Mouse (Mus musculus) stomach, postnatal 0 days (tissue): ENCODE results near the gene Pptc7. TPM values are rescaled to one million over a fixed set of nuclear protein-coding genes. Genes with fewer than 3 reads are reported as not detected.
"Not testable (repeated sequence)": the region's sequence is repeated elsewhere in the genome, so short reads cannot be mapped to it uniquely, and the experiment has no call there.

Experiments used
- ATAC-seq: fragments of 200-750 bp; cut with Nextera tagmentation; 2 replicates; pipeline ENCODE4 v1.8.0; 2017; ENCODE audit not compliant: low FRiP score, low TSS enrichment
- DNase-seq: peaks from one replicate; pipeline ENCODE4 v3.0.0-alpha.2; 2016; ENCODE audit warnings: low spot score
- H3K27ac ChIP-seq: fragments of 300-500 bp; sonication (generic); replicated peaks from 2 replicates; pipeline ENCODE4 v1.5.1; 2014; ENCODE audit warnings: mild to moderate bottlenecking, control low read depth
- H3K27me3 ChIP-seq: fragments of 300-500 bp; sonication (generic); 2 replicates; pipeline ENCODE4 v1.6.1; 2014; ENCODE audit warnings: low read length; ENCODE audit not compliant: control insufficient read depth, insufficient read depth
- H3K36me3 ChIP-seq: fragments of 300-500 bp; sonication (generic); 2 replicates; pipeline ENCODE4 v1.6.1; 2014; ENCODE audit warnings: low read length, mixed read lengths; ENCODE audit not compliant: control insufficient read depth, insufficient read depth
- H3K4me1 ChIP-seq: fragments of 300-500 bp; sonication (generic); replicated peaks from 2 replicates; pipeline ENCODE4 v1.6.1; 2014; ENCODE audit warnings: antibody characterized with exemption; ENCODE audit not compliant: control insufficient read depth, insufficient read depth
- H3K4me2 ChIP-seq: fragments of 300-500 bp; sonication (generic); replicated peaks from 2 replicates; pipeline ENCODE4 v1.6.1; 2014; ENCODE audit warnings: low read depth, mild to moderate bottlenecking, control low read depth, moderate library complexity
- H3K4me3 ChIP-seq: fragments of 300-500 bp; sonication (generic); 2 replicates; pipeline ENCODE4 v1.5.1; 2014; ENCODE audit warnings: low read depth, low read length, control low read depth
- H3K9ac ChIP-seq: fragments of 300-500 bp; sonication (generic); 2 replicates; pipeline ENCODE4 v1.6.1; 2014; ENCODE audit warnings: mild to moderate bottlenecking, low read length, control low read depth, mixed read lengths
- H3K9me3 ChIP-seq: fragments of 300-500 bp; sonication (generic); 2 replicates; pipeline ENCODE4 v1.6.1; 2016; ENCODE audit warnings: low read length; ENCODE audit not compliant: control insufficient read depth
- CTCF ChIP-seq: IDR thresholded peaks from 2 replicates; pipeline ENCODE4 v1.5.1; 2016; ENCODE audit warnings: antibody characterized with exemption, low read depth, mild to moderate bottlenecking, moderate library complexity
- EP300 ChIP-seq: optimal IDR thresholded peaks from 2 replicates; pipeline ENCODE3; 2016; ENCODE audit warnings: antibody characterized with exemption
- WGBS: fragments of 180-500 bp; shearing (Covaris S2); extraction: QIAGEN DNeasy Blood & Tissue Kit; methylation state at CpG from one replicate; pipeline ENCODE4 v1.1.7; 2014; 5-methylcytosine and 5-hydroxymethylcytosine counted together
- polyA plus RNA-seq: library from polyadenylated mRNA; unstranded; fragments of >200 nt; fragmentation: Nextera tagmentation; extraction: Ambion mirVana; gene quantifications from 2 replicates; pipeline ENCODE4 v1.2.1, GENCODE M21; 2015

Pptc7 gene
- polyA plus RNA-seq, 1 experiment from 2014 or later: 7.8 TPM

DNA sequence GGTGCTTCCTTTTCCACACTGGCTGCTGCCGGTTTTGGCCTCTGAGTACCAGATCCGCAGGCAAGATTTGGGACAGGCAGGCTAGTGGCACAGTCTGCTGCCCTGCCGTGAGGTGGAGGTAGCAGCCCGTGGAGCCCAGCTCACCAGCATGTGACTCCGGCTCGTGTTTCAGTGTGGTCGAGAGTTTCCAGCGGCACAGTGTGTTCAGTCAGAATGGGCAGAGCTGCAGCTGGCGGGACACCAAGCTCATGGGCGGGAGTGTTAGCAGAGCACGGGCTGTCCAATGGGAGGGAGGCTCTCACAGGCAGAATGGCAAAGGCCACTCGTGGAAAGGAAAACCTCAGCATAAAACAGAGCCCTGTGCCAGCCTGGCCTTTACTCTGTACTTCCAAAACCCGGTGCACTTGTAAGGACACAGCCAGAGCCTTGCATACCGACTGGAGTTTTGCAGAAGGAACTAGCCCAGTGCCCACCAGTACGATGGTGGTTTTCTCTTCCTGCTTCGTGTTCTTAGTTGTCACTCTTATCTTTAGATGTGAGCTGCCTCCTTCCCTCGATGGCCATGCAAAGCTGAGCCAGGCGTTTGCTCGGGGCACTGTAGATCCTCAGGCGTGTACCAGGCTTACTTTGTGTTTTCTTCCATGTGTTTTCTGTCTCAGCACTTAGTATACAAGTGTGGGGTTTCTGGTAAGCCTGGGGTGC, 31.0 kb downstream of the Pptc7 start:
- ATAC-seq (peak; percentile 93), DNase-seq (peak; percentile 88)
- peak overlapping the region; percentile 84 for H3K27ac ChIP-seq
- TF ChIP-seq CTCF (peak; percentile 66), EP300 (no peak)
- H3K4me2 ChIP-seq: no peak overlapping the region; the same call in 1 of the 2 replicates
- WGBS: 32% methylated on average over 20 of the region's 20 CpGs
- no peak overlapping the region for H3K4me3 ChIP-seq
- no peak overlapping the region for H3K9ac ChIP-seq
- H3K27me3 ChIP-seq: no peaks in the 10 kb centered on the region
- H3K4me1 ChIP-seq: peaks cover 7% of the 10 kb centered on the region
- peaks cover 3% of the 10 kb centered on the region; the same call in 1 of the 2 replicates for H3K36me3 ChIP-seq
- H3K9me3 ChIP-seq: no peaks in the 10 kb centered on the region

DNA sequence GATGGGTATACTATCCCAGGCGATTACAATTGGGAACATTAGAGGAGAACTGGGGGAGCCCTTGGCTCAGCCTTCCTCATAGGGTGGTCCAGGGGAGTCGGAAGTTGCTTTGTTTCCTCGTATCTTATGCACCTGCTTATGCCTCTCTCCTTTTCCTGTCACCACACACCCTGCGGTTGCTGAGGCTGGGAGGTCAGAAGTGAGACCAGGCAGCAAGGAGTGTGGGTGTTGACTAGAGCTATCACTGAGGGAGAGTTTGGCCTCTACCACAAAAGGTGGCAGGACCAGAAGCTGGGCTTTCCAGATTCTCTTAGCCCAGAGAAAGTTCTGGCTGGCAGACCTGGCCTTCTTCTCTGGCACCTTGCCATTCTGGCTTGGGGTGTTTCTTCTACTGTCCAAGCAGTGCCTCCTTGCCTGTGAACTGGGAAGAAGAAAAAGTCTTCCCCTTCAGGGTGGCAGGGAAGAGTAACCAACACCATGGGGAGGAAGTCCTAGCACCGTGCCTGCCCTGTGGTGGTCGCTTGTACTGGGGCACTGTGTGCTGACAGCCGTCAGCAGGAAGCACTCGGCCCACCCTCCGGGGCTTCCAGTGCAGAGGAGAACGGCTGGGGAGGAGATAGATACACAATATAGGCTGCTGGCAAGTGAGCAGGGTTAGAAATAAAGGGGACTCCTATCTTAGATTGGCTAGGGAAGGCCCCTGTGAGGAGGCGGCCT, 33.3 kb downstream of the Pptc7 start:
- DNase-seq: no peak
- no peak for TF ChIP-seq EP300
- no peak for TF ChIP-seq CTCF
- Histone ChIP-seq H3K27ac (no peak overlapping the region; the same call in 1 of the 2 replicates), H3K9me3 (no peaks in the 10 kb centered on the region), H3K4me3 (no peak overlapping the region), H3K9ac (no peak overlapping the region), H3K36me3 (peaks cover 6% of the 10 kb centered on the region; the same call in 1 of the 2 replicates), H3K27me3 (no peaks in the 10 kb centered on the region), H3K4me1 (peaks cover 7% of the 10 kb centered on the region), H3K4me2 (no peak overlapping the region)
- 64% methylated on average over 11 of the region's 11 CpGs for WGBS
- ATAC-seq: no peak

DNA sequence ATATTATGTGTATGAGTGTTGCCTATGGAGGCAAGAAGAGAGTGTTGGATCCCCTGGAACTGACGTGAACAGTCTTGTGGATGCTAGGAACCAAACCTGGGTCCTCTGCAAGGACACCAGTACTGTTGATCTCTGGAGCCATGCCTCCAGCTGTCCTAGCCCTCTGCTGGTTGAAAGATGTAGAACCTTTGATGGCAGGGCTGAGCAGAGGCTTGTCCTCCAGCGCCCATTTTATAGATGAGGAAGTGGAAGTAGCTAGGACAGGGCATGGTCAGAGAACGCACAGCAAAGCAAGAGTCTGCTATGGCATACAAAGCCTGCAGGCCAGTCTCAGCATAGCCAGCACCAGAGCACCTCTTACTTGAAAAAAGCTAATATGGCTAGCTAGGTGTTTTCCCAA, 33.9 kb downstream of the Pptc7 start:
- ATAC-seq (no peak), DNase-seq (no peak)
- Histone ChIP-seq H3K4me3 (no peak overlapping the region), H3K4me1 (peaks cover 7% of the 10 kb centered on the region), H3K27ac (no peak overlapping the region), H3K9ac (no peak overlapping the region), H3K9me3 (no peaks in the 10 kb centered on the region), H3K27me3 (no peaks in the 10 kb centered on the region), H3K4me2 (no peak overlapping the region), H3K36me3 (peaks cover 6% of the 10 kb centered on the region; the same call in 1 of the 2 replicates)
- peak; percentile 72 for TF ChIP-seq CTCF
- TF ChIP-seq EP300: no peak
- 63% methylated on average over 3 of the region's 3 CpGs for WGBS

DNA sequence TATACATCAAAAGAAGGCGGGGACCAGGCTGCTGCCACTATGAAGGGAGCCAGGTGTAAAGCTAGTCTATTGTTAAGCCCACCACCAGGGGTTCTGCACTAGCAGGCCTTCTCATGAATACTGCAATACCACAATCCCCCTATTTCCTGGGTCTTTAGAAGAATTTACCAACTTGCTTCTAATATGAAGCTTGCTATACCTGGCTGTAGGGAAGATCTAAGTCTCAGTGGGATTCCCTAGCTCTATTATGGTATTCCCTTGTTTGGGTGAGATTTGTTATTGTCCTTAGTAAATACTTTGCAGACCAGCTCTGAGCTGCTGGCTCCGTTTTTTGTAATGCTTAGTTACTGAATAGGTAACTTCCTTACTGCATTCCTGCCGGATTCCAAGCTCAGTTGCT, 34.8 kb downstream of the Pptc7 start:
- not testable (repeated sequence) for H3K36me3 ChIP-seq, H3K4me1 ChIP-seq, H3K27ac ChIP-seq, H3K9ac ChIP-seq, DNase-seq, H3K4me3 ChIP-seq, H3K4me2 ChIP-seq, H3K27me3 ChIP-seq, H3K9me3 ChIP-seq, ATAC-seq
- WGBS: 70% methylated on average over 3 of the region's 3 CpGs

DNA sequence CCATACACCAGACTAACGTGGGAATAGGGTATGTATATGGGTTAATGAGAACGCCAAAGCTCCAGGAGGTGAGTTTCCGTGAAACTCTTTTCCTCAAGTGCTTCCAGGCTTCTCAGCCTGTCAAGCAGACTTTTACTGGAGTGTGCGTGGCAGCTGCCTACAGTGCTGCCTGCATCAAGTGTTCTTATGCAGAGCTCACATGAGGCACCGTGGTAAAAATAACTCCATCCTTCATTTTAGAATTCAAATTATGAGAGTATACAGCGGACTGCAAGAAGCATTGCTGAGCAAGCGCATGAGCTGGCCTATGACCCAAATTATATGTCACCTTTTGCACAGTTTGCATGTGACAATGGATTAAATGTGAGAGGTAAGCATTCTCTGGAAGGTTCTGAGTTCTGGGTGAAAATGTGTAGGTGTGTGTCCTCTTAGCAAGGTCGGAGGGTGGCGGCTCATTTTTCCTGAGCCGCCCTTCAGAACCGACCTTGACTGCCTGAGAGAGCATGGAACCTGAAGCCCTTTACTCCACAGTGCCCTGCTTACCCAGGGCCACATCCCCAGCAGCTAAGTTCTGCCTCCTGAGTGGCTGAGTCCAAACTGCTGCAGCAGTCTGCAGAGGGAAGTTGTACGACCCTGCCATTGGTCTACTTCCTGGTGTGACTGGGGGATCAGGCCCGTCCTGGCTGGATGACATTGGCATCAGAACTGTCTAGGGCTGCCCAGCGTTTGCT, 35.5 kb downstream of the Pptc7 start:
- TF ChIP-seq EP300 (no peak), CTCF (no peak)
- H3K27ac ChIP-seq: peak overlapping the region; percentile 83
- H3K27me3 ChIP-seq: no peaks in the 10 kb centered on the region
- H3K4me3 ChIP-seq: no peak overlapping the region
- DNase-seq (no peak), ATAC-seq (peak; percentile 60; the same call in 1 of the 2 replicates)
- no peaks in the 10 kb centered on the region for H3K9me3 ChIP-seq
- no peak overlapping the region for H3K4me2 ChIP-seq
- no peak overlapping the region for H3K9ac ChIP-seq
- peaks cover 7% of the 10 kb centered on the region for H3K4me1 ChIP-seq
- H3K36me3 ChIP-seq: peaks cover 6% of the 10 kb centered on the region; the same call in 1 of the 2 replicates
- WGBS: 65% methylated on average over 14 of the region's 14 CpGs
